Mouse (Mus musculus) limb, embryonic 12.5 days (tissue): ENCODE data around the gene Ung. TPM values are rescaled to one million over a fixed set of nuclear protein-coding genes. Genes with fewer than 3 reads are reported as not detected.
A peak's percentile ranks its signal among the peaks of the same experiment; 100 is the strongest.

Experiments
- ATAC-seq: fragments of 200-750 bp; cut with Nextera tagmentation; 2 replicates; pipeline ENCODE4 v1.8.0; 2017; ENCODE audit warnings: low read depth, moderate TSS enrichment; ENCODE audit not compliant: insufficient number of reproducible peaks, insufficient read depth, low FRiP score, low TSS enrichment
- H3K27ac ChIP-seq: fragments of 300-500 bp; sonication (generic); 2 replicates; pipeline ENCODE4 v1.5.1; 2016; ENCODE audit warnings: mild to moderate bottlenecking, moderate library complexity
- H3K27me3 ChIP-seq: fragments of 300-500 bp; sonication (generic); 2 replicates; pipeline ENCODE4 v1.6.1; 2016; ENCODE audit warnings: mild to moderate bottlenecking, moderate library complexity
- H3K36me3 ChIP-seq: fragments of 300-500 bp; sonication (generic); 2 replicates; pipeline ENCODE4 v1.6.1; 2016; ENCODE audit warnings: mild to moderate bottlenecking, moderate library complexity
- H3K4me1 ChIP-seq: fragments of 300-500 bp; sonication (generic); replicated peaks from 2 replicates; pipeline ENCODE4 v1.6.1; 2016
- H3K4me2 ChIP-seq: fragments of 300-500 bp; sonication (generic); 2 replicates; pipeline ENCODE4 v1.6.1; 2016; ENCODE audit warnings: mild to moderate bottlenecking, moderate library complexity
- H3K4me3 ChIP-seq: fragments of 300-500 bp; sonication (generic); replicated peaks from 2 replicates; pipeline ENCODE4 v1.5.1; 2016; ENCODE audit warnings: mild to moderate bottlenecking
- H3K9ac ChIP-seq: fragments of 300-500 bp; sonication (generic); replicated peaks from 2 replicates; pipeline ENCODE4 v1.6.1; 2016; ENCODE audit warnings: mild to moderate bottlenecking, moderate library complexity
- H3K9me3 ChIP-seq: fragments of 300-500 bp; sonication (generic); 2 replicates; pipeline ENCODE4 v1.6.1; 2016; ENCODE audit warnings: mild to moderate bottlenecking, moderate library complexity
- WGBS: fragments of 180-500 bp; shearing (Covaris S2); methylation state at CpG from one replicate; pipeline ENCODE4 v1.1.7; 2016; 5-methylcytosine and 5-hydroxymethylcytosine counted together
- polyA plus RNA-seq: library from polyadenylated mRNA; unstranded; fragments of >200 nt; fragmentation: Nextera tagmentation; extraction: Ambion mirVana; gene quantifications from 2 replicates; pipeline ENCODE4 v1.2.1, GENCODE M21; 2016

Ung gene
- polyA plus RNA-seq, 1 experiment from 2014 or later = 63.0 TPM

- 1% methylated on average over 12 of the region's 12 CpGs for WGBS
- Histone ChIP-seq H3K27me3 (no peaks in the 10 kb centered on the region), H3K9ac (no peak overlapping the region), H3K27ac (peak overlapping the region; percentile 62), H3K4me2 (peak overlapping the region; percentile 43), H3K9me3 (no peaks in the 10 kb centered on the region), H3K4me1 (0 out of 2 replicates have a peak, but pooled peaks cover 3% of the 10 kb centered on the region), H3K36me3 (no peaks in the 10 kb centered on the region), H3K4me3 (peak overlapping the region; percentile 30)
- ATAC-seq = peak; percentile 40
Observed at GRCm38 (mm10) chr5:114153490-114153889, 23.3 kb downstream of the Ung start.

GRCm38 (mm10) chr5:114154765-114155164, 24.6 kb downstream of the Ung start:
- 76% methylated on average over 5 of the region's 5 CpGs for WGBS
- 0 out of 2 replicates have a peak, but pooled peaks cover 3% of the 10 kb centered on the region for H3K4me1 ChIP-seq
- no peaks in the 10 kb centered on the region for H3K27me3 ChIP-seq
- no peak overlapping the region for H3K27ac ChIP-seq
- H3K36me3 ChIP-seq = no peaks in the 10 kb centered on the region
- no peak for ATAC-seq
- H3K9me3 ChIP-seq = no peaks in the 10 kb centered on the region
- H3K9ac ChIP-seq = no peak overlapping the region
- H3K4me2 ChIP-seq = no peak overlapping the region
- H3K4me3 ChIP-seq = no peak overlapping the region

DNA sequence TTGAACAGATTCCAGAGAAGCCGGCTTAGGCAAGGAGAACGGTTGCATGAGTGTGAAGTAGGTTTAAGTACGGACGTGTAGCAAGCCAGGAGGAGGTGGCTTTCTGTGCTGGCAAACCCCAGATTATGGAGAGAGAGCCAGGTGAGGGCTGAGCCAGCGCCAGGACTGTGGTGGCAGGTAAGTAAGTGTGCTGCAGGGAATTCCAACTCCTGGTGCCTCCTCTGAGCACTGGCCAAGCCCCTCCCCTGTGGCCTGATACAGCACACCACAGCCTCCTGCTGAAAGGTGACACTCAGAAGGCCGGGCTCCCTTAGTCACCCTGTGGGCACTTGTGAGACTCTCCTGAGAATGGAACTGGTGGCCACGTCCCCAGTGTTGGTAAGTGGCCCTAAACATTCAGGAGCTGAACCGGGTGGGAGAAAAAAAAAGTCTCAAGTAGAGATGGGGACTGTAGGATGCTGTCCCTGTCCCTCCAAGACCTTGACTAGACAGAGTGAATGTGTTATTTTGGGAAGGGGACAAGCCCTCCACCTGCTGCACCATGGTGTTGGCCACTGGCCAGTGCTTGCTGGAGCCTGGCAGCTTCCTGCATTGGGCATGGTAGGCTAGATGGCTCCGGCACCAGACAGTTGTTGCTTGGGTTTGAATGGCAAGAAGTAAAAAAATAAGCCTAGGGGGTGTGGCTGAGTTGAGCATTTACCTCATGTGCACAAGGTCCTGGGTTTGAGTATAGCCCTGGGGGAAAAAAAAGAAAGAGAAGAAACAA, 25.2 kb downstream of the Ung start:
- H3K9ac ChIP-seq = no peak overlapping the region
- H3K27me3 ChIP-seq = no peaks in the 10 kb centered on the region
- no peak overlapping the region for H3K27ac ChIP-seq
- no peak for ATAC-seq
- WGBS = 57% methylated on average over 9 of the region's 9 CpGs
- H3K9me3 ChIP-seq = no peaks in the 10 kb centered on the region
- H3K4me1 ChIP-seq = 0 out of 2 replicates have a peak, but pooled peaks cover 3% of the 10 kb centered on the region
- no peaks in the 10 kb centered on the region for H3K36me3 ChIP-seq
- no peak overlapping the region for H3K4me3 ChIP-seq
- H3K4me2 ChIP-seq = no peak overlapping the region

DNA sequence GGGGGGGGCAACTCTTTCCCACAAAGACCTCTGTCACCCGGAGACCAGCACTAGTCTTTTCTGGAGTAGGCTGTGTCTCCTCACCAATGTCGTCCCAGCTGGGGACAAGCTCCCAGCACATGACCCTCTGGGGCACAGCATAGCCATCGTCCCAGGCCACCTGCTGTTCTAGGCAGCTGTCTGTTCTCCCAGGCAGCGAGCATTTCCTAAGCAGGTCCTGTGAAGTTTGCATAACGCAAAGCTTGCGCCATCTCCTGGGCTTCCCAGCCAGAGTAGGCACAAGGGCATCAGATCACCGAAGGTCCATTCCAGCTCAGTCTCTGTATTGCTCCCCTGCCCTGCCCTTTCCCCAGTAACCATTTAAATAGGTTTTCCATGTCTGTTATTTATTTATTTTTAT, 27.1 kb downstream of the Ung start:
- Histone ChIP-seq H3K4me3 (no peak overlapping the region), H3K36me3 (no peaks in the 10 kb centered on the region), H3K4me2 (no peak overlapping the region), H3K27me3 (no peaks in the 10 kb centered on the region), H3K9ac (no peak overlapping the region), H3K9me3 (no peaks in the 10 kb centered on the region), H3K4me1 (0 out of 2 replicates have a peak, but pooled peaks cover 3% of the 10 kb centered on the region), H3K27ac (no peak overlapping the region)
- WGBS = 53% methylated on average over 7 of the region's 7 CpGs
- no peak for ATAC-seq

GRCm38 (mm10) chr5:114161424-114161823, 31.2 kb downstream of the Ung start:
- Histone ChIP-seq H3K4me1 (no peaks in the 10 kb centered on the region), H3K4me3 (no peak overlapping the region), H3K27me3 (no peaks in the 10 kb centered on the region), H3K9me3 (no peaks in the 10 kb centered on the region), H3K36me3 (no peaks in the 10 kb centered on the region), H3K4me2 (no peak overlapping the region), H3K27ac (no peak overlapping the region), H3K9ac (no peak overlapping the region)
- no peak for ATAC-seq
- 91% methylated on average over 6 of the region's 6 CpGs for WGBS

DNA sequence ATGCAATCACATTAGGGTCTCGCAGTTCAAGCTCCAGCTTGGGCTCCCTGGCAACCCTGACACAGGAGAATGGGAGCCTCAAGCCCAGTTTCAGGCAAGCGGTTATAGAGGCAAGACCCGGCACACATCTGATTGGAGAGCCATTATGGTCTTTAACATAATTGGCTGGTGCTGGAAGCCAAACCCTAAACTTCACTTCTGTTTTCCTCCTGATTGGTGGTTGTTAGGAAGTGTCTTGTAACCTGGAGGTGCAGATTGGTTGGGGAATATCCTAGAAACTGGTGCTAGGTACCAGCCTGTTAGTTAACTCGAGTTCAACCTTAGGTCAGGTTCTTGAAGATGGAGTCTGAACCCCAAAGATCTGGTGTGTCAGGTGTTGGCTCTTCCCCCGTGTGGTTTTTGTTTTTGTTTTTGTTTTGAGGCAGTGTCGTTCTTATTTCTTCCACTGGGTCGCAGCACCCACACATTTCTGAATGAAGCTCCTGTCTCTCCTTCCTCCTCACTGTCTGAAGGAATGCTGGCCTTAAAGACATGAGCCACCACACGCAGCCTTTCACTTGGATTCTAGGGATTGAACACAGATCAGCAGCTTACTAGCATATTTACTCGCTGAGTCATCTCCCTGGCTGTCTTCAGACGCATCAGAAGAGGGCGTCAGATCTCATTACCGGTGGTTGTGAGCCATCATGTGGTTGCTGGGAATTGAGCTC, 32.1 kb downstream of the Ung start:
- no peaks in the 10 kb centered on the region for H3K4me1 ChIP-seq
- WGBS = 51% methylated on average over 12 of the region's 12 CpGs
- H3K9ac ChIP-seq = no peak overlapping the region
- H3K36me3 ChIP-seq = no peaks in the 10 kb centered on the region
- no peak overlapping the region for H3K4me2 ChIP-seq
- H3K27ac ChIP-seq = no peak overlapping the region
- ATAC-seq = no peak
- no peak overlapping the region for H3K4me3 ChIP-seq
- H3K27me3 ChIP-seq = no peaks in the 10 kb centered on the region
- no peaks in the 10 kb centered on the region for H3K9me3 ChIP-seq

- Histone ChIP-seq H3K9ac (no peak overlapping the region), H3K9me3 (no peaks in the 10 kb centered on the region), H3K4me1 (no peaks in the 10 kb centered on the region), H3K36me3 (no peaks in the 10 kb centered on the region), H3K4me3 (no peak overlapping the region), H3K27ac (no peak overlapping the region), H3K4me2 (no peak overlapping the region), H3K27me3 (no peaks in the 10 kb centered on the region)
- ATAC-seq = no peak
- 83% methylated on average over 6 of the region's 6 CpGs for WGBS
Observed at GRCm38 (mm10) chr5:114163117-114163696, 33.0 kb downstream of the Ung start.

DNA sequence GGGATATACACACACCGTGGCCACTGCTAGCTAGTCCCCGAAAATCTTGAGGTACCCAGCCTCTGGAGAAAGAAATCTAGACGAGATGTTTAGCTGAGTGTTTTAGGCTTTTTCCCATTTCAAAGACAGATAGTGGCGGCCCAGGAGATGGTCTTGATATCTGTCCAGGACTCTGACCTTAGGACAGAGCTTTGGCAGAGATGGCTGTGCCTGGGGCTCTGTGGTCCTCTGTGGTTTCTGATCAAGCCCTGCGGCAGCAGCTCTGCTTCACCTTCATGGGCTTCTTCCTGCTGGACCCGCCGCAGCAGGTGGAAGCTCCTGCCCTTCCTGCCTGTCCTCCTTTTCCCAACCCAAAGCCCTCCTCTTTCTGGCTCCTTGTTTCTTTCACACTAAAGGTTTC, 40.2 kb downstream of the Ung start:
- Histone ChIP-seq H3K27ac (no peak overlapping the region), H3K4me2 (no peak overlapping the region), H3K9ac (no peak overlapping the region), H3K9me3 (no peaks in the 10 kb centered on the region), H3K4me3 (no peak overlapping the region), H3K27me3 (peaks cover 8% of the 10 kb centered on the region), H3K36me3 (no peaks in the 10 kb centered on the region), H3K4me1 (0 out of 2 replicates have a peak, but pooled peaks cover 6% of the 10 kb centered on the region)
- WGBS = 74% methylated on average over 7 of the region's 7 CpGs
- ATAC-seq = no peak

GRCm38 (mm10) chr5:114172936-114173335, 42.8 kb downstream of the Ung start:
- H3K9ac ChIP-seq = no peak overlapping the region
- no peak overlapping the region for H3K4me2 ChIP-seq
- peaks cover 8% of the 10 kb centered on the region for H3K27me3 ChIP-seq
- no peaks in the 10 kb centered on the region for H3K9me3 ChIP-seq
- WGBS = 89% methylated on average over 3 of the region's 3 CpGs
- no peaks in the 10 kb centered on the region for H3K36me3 ChIP-seq
- no peak overlapping the region for H3K27ac ChIP-seq
- H3K4me3 ChIP-seq = no peak overlapping the region
- peaks cover 6% of the 10 kb centered on the region; the same call in 1 of the 2 replicates for H3K4me1 ChIP-seq
- ATAC-seq = no peak

DNA sequence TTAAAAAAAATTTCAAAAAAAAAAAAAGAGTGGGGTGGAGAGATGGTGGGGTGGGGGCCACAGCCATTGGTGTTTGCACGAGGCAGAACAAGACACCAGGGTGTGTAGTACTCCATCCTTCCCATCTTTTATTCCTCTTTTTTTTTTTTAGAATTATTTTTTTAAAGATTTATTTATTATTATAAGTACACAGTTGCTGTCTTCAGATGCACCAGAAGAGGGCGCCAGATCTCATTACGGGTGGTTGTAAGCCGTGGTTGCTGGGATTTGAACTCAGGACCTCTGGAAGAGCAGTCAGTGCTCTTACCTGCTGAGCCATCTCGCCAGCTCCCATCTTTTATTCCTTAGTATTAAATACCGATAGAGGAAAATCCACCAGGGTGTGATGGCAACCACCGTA, 43.3 kb downstream of the Ung start:
- peaks cover 8% of the 10 kb centered on the region for H3K27me3 ChIP-seq
- no peaks in the 10 kb centered on the region for H3K36me3 ChIP-seq
- 76% methylated on average over 7 of the region's 7 CpGs for WGBS
- peaks cover 6% of the 10 kb centered on the region; the same call in 1 of the 2 replicates for H3K4me1 ChIP-seq
- no peak overlapping the region for H3K4me2 ChIP-seq
- no peak overlapping the region for H3K27ac ChIP-seq
- no peak for ATAC-seq
- H3K9ac ChIP-seq = no peak overlapping the region
- no peak overlapping the region for H3K4me3 ChIP-seq
- no peaks in the 10 kb centered on the region for H3K9me3 ChIP-seq

DNA sequence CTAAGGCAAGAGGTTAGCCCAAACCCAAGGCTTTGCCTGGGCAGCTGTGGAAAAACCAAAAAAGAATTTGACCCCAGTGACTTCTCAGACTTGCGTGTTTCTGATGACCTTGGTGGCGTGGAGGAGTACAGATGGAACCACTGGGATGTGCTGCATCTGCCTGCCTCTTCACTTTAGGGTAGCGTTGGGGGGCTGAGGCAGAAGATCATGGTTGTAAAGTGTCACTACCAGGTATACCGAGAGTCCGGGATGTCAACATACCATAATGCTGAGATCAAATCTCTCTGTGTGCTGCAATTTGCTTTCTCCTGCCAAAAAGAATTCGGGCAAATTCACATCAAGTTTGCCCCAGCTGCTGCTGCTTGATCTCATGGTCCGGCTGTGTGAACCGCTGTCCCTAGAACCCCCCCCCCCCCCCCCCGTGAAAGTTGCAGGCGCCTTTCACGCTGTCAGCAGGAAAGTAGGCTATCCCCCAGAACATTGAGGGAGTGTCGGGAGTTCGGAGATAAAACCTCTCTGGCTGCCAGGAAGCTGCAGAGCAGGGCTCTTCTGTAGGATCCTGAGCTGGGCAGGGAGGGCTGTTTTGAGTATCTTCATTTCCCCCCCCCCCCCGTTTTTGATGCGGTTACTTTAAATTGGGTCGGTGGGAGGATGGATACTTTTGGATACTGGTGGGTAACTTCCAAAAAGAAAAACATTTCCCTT, 43.8 kb downstream of the Ung start:
- no peak overlapping the region for H3K9ac ChIP-seq

More for the DNA sequence above, 43.8 kb downstream of the Ung start:
- H3K36me3 ChIP-seq = no peaks in the 10 kb centered on the region
- peak overlapping the region; percentile 26; the same call in 1 of the 2 replicates for H3K4me2 ChIP-seq
- no peak overlapping the region for H3K27ac ChIP-seq
- no peak overlapping the region for H3K4me3 ChIP-seq
- ATAC-seq = no peak
- WGBS = 30% methylated on average over 16 of the region's 16 CpGs
- no peaks in the 10 kb centered on the region for H3K9me3 ChIP-seq
- H3K27me3 ChIP-seq = peaks cover 8% of the 10 kb centered on the region
- peaks cover 6% of the 10 kb centered on the region; the same call in 1 of the 2 replicates for H3K4me1 ChIP-seq
